Mouse (Mus musculus) ES-E14 (cell line): ENCODE results near the gene Zc2hc1c.

Experiments used
- CHD2 ChIP-seq: IDR thresholded peaks from 2 replicates; pipeline ENCODE4 v1.6.1; 2014; ENCODE audit warnings: mild to moderate bottlenecking, low read depth, low read length, inconsistent platforms
- HCFC1 ChIP-seq: IDR thresholded peaks from 2 replicates; pipeline ENCODE4 v1.6.1; 2012; ENCODE audit warnings: low read length, inconsistent platforms, borderline replicate concordance; ENCODE audit not compliant: insufficient read depth
- MAFK ChIP-seq: IDR thresholded peaks from 2 replicates; pipeline ENCODE4 v1.6.1; 2014; ENCODE audit warnings: mild to moderate bottlenecking, low read depth, low read length, inconsistent platforms; ENCODE audit not compliant: insufficient read depth
- ZC3H11A ChIP-seq: IDR thresholded peaks from 2 replicates; pipeline ENCODE4 v1.6.1; 2012; ENCODE audit warnings: low read depth, mild to moderate bottlenecking, inconsistent platforms, low read length, borderline replicate concordance
- ZNF384 ChIP-seq: IDR thresholded peaks from 2 replicates; pipeline ENCODE4 v1.6.1; 2012; ENCODE audit warnings: low read depth, low read length, inconsistent platforms

- TF ChIP-seq MAFK, result no peak
- peak; percentile 92 for TF ChIP-seq CHD2
- peak; percentile 94 for TF ChIP-seq ZNF384
- TF ChIP-seq ZC3H11A, result no peak
- no peak for TF ChIP-seq HCFC1
Observed at GRCm38 (mm10) chr12:85280105-85280844, 8.1 kb upstream of the Zc2hc1c start.
